Mouse (Mus musculus) midbrain, embryonic 14.5 days (tissue): ENCODE data around the gene Gcm2. TPM values are rescaled to one million over a fixed set of nuclear protein-coding genes. Genes with fewer than 3 reads are reported as not detected.

Experiments
- ATAC-seq: fragments of 200-750 bp; cut with Nextera tagmentation; 2 replicates; pipeline ENCODE4 v1.8.0; 2017; ENCODE audit warnings: moderate number of reproducible peaks, moderate library complexity; ENCODE audit not compliant: low FRiP score, low TSS enrichment
- DNase-seq: peaks from one replicate; pipeline ENCODE4 v3.0.0-alpha.2; 2015
- H3K27ac ChIP-seq: fragments of 300-500 bp; sonication (generic); replicated peaks from 2 replicates; pipeline ENCODE4 v1.5.1; 2014; ENCODE audit warnings: mild to moderate bottlenecking, low read depth, low read length, moderate library complexity
- H3K27me3 ChIP-seq: fragments of 300-500 bp; sonication (generic); 2 replicates; pipeline ENCODE4 v1.6.1; 2014; ENCODE audit warnings: low read length, control low read depth, mixed read lengths; ENCODE audit not compliant: control insufficient read depth, insufficient read depth
- H3K36me3 ChIP-seq: fragments of 300-500 bp; sonication (generic); 2 replicates; pipeline ENCODE4 v1.6.1; 2014; ENCODE audit warnings: low read length, control low read depth; ENCODE audit not compliant: control insufficient read depth, insufficient read depth
- H3K4me1 ChIP-seq: fragments of 300-500 bp; sonication (generic); 2 replicates; pipeline ENCODE4 v1.6.1; 2014; ENCODE audit warnings: mild to moderate bottlenecking, antibody characterized with exemption, low read length, control low read depth; ENCODE audit not compliant: control insufficient read depth, insufficient read depth
- H3K4me2 ChIP-seq: fragments of 300-500 bp; sonication (generic); 2 replicates; pipeline ENCODE4 v1.6.1; 2014; ENCODE audit warnings: mild to moderate bottlenecking, low read length, moderate library complexity
- H3K4me3 ChIP-seq: fragments of 300-500 bp; sonication (generic); replicated peaks from 2 replicates; pipeline ENCODE4 v1.5.1; 2014; ENCODE audit warnings: low read depth, low read length
- H3K9ac ChIP-seq: fragments of 300-500 bp; sonication (generic); replicated peaks from 2 replicates; pipeline ENCODE4 v1.6.1; 2014; ENCODE audit warnings: mild to moderate bottlenecking, low read length, moderate library complexity
- H3K9me3 ChIP-seq: fragments of 300-500 bp; sonication (generic); 2 replicates; pipeline ENCODE4 v1.6.1; 2016; ENCODE audit warnings: low read length, control low read depth, mixed read lengths; ENCODE audit not compliant: control insufficient read depth
- WGBS: fragments of 180-500 bp; shearing (Covaris S2); extraction: QIAGEN DNeasy Blood & Tissue Kit; methylation state at CpG from one replicate; pipeline ENCODE4 v1.1.7; 2014; 5-methylcytosine and 5-hydroxymethylcytosine counted together
- polyA plus RNA-seq: library from polyadenylated mRNA; unstranded; fragments of >200 nt; fragmentation: Nextera tagmentation; extraction: Ambion mirVana; gene quantifications from 2 replicates; pipeline ENCODE4 v1.2.1, GENCODE M21; 2014

The Gcm2 gene
- polyA plus RNA-seq, 1 experiment from 2014 or later: not detected

- H3K4me1 ChIP-seq: peaks cover 7% of the 10 kb centered on the region; the same call in 1 of the 2 replicates
- no peak overlapping the region for H3K9ac ChIP-seq
- H3K27me3 ChIP-seq: peaks cover 5% of the 10 kb centered on the region; the same call in 1 of the 2 replicates
- DNase-seq: no peak
- H3K36me3 ChIP-seq: no peaks in the 10 kb centered on the region
- WGBS: 90% methylated on average over 5 of the region's 5 CpGs
- no peak for ATAC-seq
- no peak overlapping the region for H3K4me3 ChIP-seq
- no peak overlapping the region for H3K27ac ChIP-seq
- no peak overlapping the region for H3K4me2 ChIP-seq
- H3K9me3 ChIP-seq: no peaks in the 10 kb centered on the region
These were observed 37.0 kb downstream of the Gcm2 start for GRCm38 (mm10) chr13:41073819-41074218.

DNA sequence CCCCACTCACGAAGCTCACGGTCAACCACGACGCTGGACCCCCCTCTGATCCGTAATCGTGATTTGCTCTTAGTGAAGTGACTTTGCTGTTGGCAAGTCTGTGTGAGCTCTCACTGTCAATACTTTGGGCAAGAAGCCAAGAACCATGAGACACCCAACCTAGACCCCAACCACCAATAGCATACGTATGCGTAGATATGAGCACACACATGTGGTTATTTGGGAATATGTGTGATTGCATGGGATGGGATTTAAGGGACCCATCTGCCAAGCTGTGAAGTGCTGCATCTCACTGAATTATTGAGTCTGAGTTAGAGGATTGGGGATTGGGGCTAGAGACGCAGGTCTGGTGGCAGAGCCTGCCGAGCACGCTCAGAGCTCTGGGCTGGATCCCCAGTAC, 39.2 kb downstream of the Gcm2 start:
- ATAC-seq (no peak), DNase-seq (no peak)
- Histone ChIP-seq H3K4me3 (no peak overlapping the region), H3K36me3 (no peaks in the 10 kb centered on the region), H3K4me1 (no peaks in the 10 kb centered on the region), H3K27ac (no peak overlapping the region), H3K9ac (no peak overlapping the region), H3K4me2 (no peak overlapping the region), H3K27me3 (no peaks in the 10 kb centered on the region), H3K9me3 (no peaks in the 10 kb centered on the region)
- WGBS: 93% methylated on average over 11 of the region's 11 CpGs

DNA sequence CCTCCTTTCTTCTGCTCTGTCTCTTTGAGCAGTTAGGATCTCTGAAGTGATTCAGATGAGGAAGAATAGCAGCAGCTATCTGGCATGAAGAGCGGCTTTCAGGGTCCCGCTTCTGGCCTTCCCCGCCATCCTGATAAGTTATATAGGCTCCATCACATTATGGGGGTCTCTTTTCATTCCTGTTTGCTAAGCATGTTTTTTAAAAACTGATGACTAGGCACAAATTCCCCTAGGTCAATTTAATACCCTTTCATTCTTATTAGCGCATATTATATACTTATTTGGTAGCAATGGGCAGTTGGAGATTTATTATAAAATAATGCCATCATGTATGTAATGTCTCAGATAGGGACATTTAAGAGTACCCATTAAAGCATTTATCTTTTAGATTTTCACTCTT, 43.2 kb downstream of the Gcm2 start:
- Histone ChIP-seq H3K9ac (no peak overlapping the region), H3K4me1 (no peaks in the 10 kb centered on the region), H3K36me3 (no peaks in the 10 kb centered on the region), H3K27ac (no peak overlapping the region), H3K9me3 (no peaks in the 10 kb centered on the region), H3K27me3 (no peaks in the 10 kb centered on the region), H3K4me3 (no peak overlapping the region), H3K4me2 (no peak overlapping the region)
- DNase-seq (no peak), ATAC-seq (no peak)
- 98% methylated on average over 4 of the region's 4 CpGs for WGBS

GRCm38 (mm10) chr13:41051965-41052364, 58.9 kb downstream of the Gcm2 start:
- Histone ChIP-seq H3K9me3 (no peaks in the 10 kb centered on the region), H3K27me3 (no peaks in the 10 kb centered on the region)
- DNase-seq: peak; percentile 18

More at GRCm38 (mm10) chr13:41051965-41052364, 58.9 kb downstream of the Gcm2 start:
- ATAC-seq: no peak
- H3K4me1 ChIP-seq: 0 out of 2 replicates have a peak, but pooled peaks cover 5% of the 10 kb centered on the region
- WGBS: 25% methylated on average over 5 of the region's 5 CpGs
- no peaks in the 10 kb centered on the region for H3K36me3 ChIP-seq
- H3K9ac ChIP-seq: no peak overlapping the region
- H3K4me3 ChIP-seq: no peak overlapping the region
- H3K27ac ChIP-seq: no peak overlapping the region
- no peak overlapping the region for H3K4me2 ChIP-seq

Other genes starting within 250 kb of the Gcm2 start
- 62.9 and 66.0 TPM in 2 replicates for gene Pak1ip1, start 110.0 kb downstream of the Gcm2 start, polyA plus RNA-seq
- 127 and 130 TPM in 2 replicates for gene Tmem14c, start 94.7 kb downstream of the Gcm2 start, polyA plus RNA-seq
- gene Mak, start 31.3 kb downstream of the Gcm2 start, polyA plus RNA-seq: 1.7 and 2.1 TPM in 2 replicates
- gene Sycp2l, start 3.3 kb upstream of the Gcm2 start, polyA plus RNA-seq: not detected in 2 replicates
- gene Elovl2, start 109.4 kb upstream of the Gcm2 start, polyA plus RNA-seq: 44.6 and 48.3 TPM in 2 replicates
- 22.7 and 23.2 TPM in 2 replicates for gene Smim13, start 138.8 kb upstream of the Gcm2 start, polyA plus RNA-seq
- not detected in 2 replicates for gene Gm17364, start 162.9 kb upstream of the Gcm2 start, polyA plus RNA-seq